Mouse (Mus musculus): ENCODE measurements at regions not wholly inside any gene's neighbourhood (a gene's known extent, or its start where the extent isn't known, plus 50 kb on each side); places are given as distances from the start of the nearest gene placed in this dataset.

DNA sequence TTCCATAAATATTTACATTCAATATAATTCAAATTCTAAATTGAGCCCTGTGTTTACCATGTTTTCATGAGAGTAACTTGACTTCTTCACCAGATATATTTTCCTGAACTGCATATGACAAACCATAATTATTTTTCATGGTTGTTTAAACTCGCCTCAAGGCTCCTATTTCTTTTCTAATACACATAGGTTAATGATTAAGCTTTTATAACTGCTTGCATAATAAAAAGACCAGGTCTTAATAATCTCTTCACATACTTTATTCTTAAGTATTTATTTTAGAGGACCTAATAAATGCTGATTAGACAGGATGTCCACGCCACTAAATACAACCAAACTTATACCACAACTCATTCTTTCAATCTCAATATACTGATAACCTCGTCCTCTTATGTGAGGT, 86.1 kb upstream of the Gnpda2 start:
- no peak for DNase-seq (ENCODE audit: low spot score)

GRCm38 (mm10) chr5:69665555-69665954, 73.4 kb upstream of the Gnpda2 start:
- no peak for DNase-seq (ENCODE audit: low spot score)

GRCm38 (mm10) chr5:69663961-69664360, 71.8 kb upstream of the Gnpda2 start:
- no peak for DNase-seq (ENCODE audit: low spot score)
